Mouse (Mus musculus) layer of hippocampus, postnatal 10 days (tissue): ENCODE results near the gene Pmis2. TPM values are rescaled to one million over a fixed set of nuclear protein-coding genes. Genes with fewer than 3 reads are reported as not detected.

Source experiments
- DNase-seq, 2 experiments: peaks; one replicate each; pipeline ENCODE4 v3.0.0; 2021; ENCODE audit warnings: low spot score in 2 of 2
- total RNA-seq, 2 experiments: library from RNA; stranded (reverse); gene quantifications; 2 replicates each; pipeline ENCODE4 v1.2.3; 2021

The Pmis2 gene
- total RNA-seq, 2 experiments from 2014 or later = not detected

- DNase-seq = peak; percentile 48 to 62
Measured at GRCm38 (mm10) chr7:30634621-30635020, 36.8 kb downstream of the Pmis2 start.

- DNase-seq = no peak
Measured at GRCm38 (mm10) chr7:30633762-30634412, 37.5 kb downstream of the Pmis2 start.

GRCm38 (mm10) chr7:30629013-30629412 lies 42.4 kb downstream of the Pmis2 start:
- DNase-seq = no peak

- no peak for DNase-seq
Measured at GRCm38 (mm10) chr7:30626647-30627046, 44.8 kb downstream of the Pmis2 start.

- DNase-seq = peak; percentile 83 to 88
Measured at GRCm38 (mm10) chr7:30625530-30626384, 45.6 kb downstream of the Pmis2 start, which contains the start of gene Cox6b1. Gene Cox6b1, minus strand, starts transcription at chr7:30626151.

Other genes with a start within 250 kb of the Pmis2 start
- gene Nfkbid, start 249.9 kb downstream of the Pmis2 start, total RNA-seq = 1 to 10 TPM; 2.2 to 3.0 TPM
- 100 to 1,000 TPM; 831 to 849 TPM for gene Aplp1, start 226.1 kb downstream of the Pmis2 start, total RNA-seq
- 1 to 10 TPM; 3.9 to 5.3 TPM for gene Kirrel2, start 213.9 kb downstream of the Pmis2 start, total RNA-seq
- under 1 TPM; 0.55 to 0.62 TPM for gene Nphs1, start 213.3 kb downstream of the Pmis2 start, total RNA-seq
- gene Prodh2, start 178.0 kb downstream of the Pmis2 start, total RNA-seq = under 1 TPM in 1 of 2 experiments, not detected in 1; 0.69 TPM
- gene Arhgap33, start 136.5 kb downstream of the Pmis2 start, total RNA-seq = 100 to 1,000 TPM; 218 to 232 TPM
- 1 to 10 TPM; 5.3 to 5.6 TPM for gene Hspb6, start 119.4 kb downstream of the Pmis2 start, total RNA-seq
- gene Proser3, start 119.3 kb downstream of the Pmis2 start, total RNA-seq = 1 to 10 TPM; 3.4 to 4.4 TPM
- 10 to 100 TPM; 28.2 to 36.6 TPM for gene Lin37, start 111.8 kb downstream of the Pmis2 start, total RNA-seq
- 10 to 100 TPM; 49.4 to 52.5 TPM for gene U2af1l4, start 108.3 kb downstream of the Pmis2 start, total RNA-seq
- gene Gm49396, start 108.3 kb downstream of the Pmis2 start, total RNA-seq = 1 to 10 TPM; 4.8 to 5.8 TPM
- 10 to 100 TPM; 79.4 to 87.1 TPM for gene Psenen, start 108.0 kb downstream of the Pmis2 start, total RNA-seq
- gene Igflr1, start 106.2 kb downstream of the Pmis2 start, total RNA-seq = 1 to 10 TPM; 2.4 to 2.8 TPM
- gene Kmt2b, start 82.9 kb downstream of the Pmis2 start, total RNA-seq = 10 to 100 TPM; 57.8 to 59.8 TPM
- gene Zbtb32, start 72.7 kb downstream of the Pmis2 start, total RNA-seq = not detected
- under 1 TPM; 0.22 to 0.34 TPM for gene Upk1a, start 58.8 kb downstream of the Pmis2 start, total RNA-seq
- 100 to 1,000 TPM; 719 to 852 TPM for gene Cox6b1, start 45.5 kb downstream of the Pmis2 start, total RNA-seq
- not detected for gene Etv2, start 35.8 kb downstream of the Pmis2 start, total RNA-seq
- 10 to 100 TPM; 75.3 to 79.9 TPM for gene Rbm42, start 21.3 kb downstream of the Pmis2 start, total RNA-seq
- gene Haus5, start 6.6 kb downstream of the Pmis2 start, total RNA-seq = 1 to 10 TPM; 7.0 to 7.4 TPM
- not detected for gene 2200002J24Rik, start 27.3 kb upstream of the Pmis2 start, total RNA-seq
- gene Atp4a, start 40.6 kb upstream of the Pmis2 start, total RNA-seq = 1 to 10 TPM; 3.1 to 3.8 TPM
- 100 to 1,000 TPM; 117 to 141 TPM for gene Tmem147, start 57.9 kb upstream of the Pmis2 start, total RNA-seq
- not detected for gene Gapdhs, start 72.1 kb upstream of the Pmis2 start, total RNA-seq
- gene Sbsn, start 79.9 kb upstream of the Pmis2 start, total RNA-seq = 10 to 100 TPM in 1 of 2 experiments, 1 to 10 TPM in 1; 7.7 to 10.4 TPM
- 1 to 10 TPM; 1.2 to 1.5 TPM for gene Dmkn, start 92.2 kb upstream of the Pmis2 start, total RNA-seq
- not detected for gene Krtdap, start 116.3 kb upstream of the Pmis2 start, total RNA-seq
- under 1 TPM in 1 of 2 experiments, not detected in 1; 0.25 TPM for gene Ffar2, start 152.2 kb upstream of the Pmis2 start, total RNA-seq
- gene Ffar3, start 184.6 kb upstream of the Pmis2 start, total RNA-seq = not detected
- not detected for gene Ffar1, start 190.0 kb upstream of the Pmis2 start, total RNA-seq
- not detected for gene Cd22, start 208.7 kb upstream of the Pmis2 start, total RNA-seq
- gene Mag, start 243.3 kb upstream of the Pmis2 start, total RNA-seq = 10 to 100 TPM; 25.3 to 30.7 TPM